Mouse (Mus musculus) limb, embryonic 13.5 days (tissue): ENCODE measurements at regions not wholly inside any gene's neighbourhood (a gene's known extent, or its start where the extent isn't known, plus 50 kb on each side); places are given as distances from the start of the nearest gene placed in this dataset.

Experiments
- ATAC-seq: fragments of 200-750 bp; cut with Nextera tagmentation; 2 replicates; pipeline ENCODE4 v1.8.0; 2017; ENCODE audit warnings: low read depth, moderate number of reproducible peaks, moderate TSS enrichment; ENCODE audit not compliant: low FRiP score
- H3K27ac ChIP-seq: fragments of 300-500 bp; sonication (generic); 2 replicates; pipeline ENCODE4 v1.5.1; 2015; ENCODE audit warnings: inconsistent platforms, mild to moderate bottlenecking, moderate library complexity
- H3K27me3 ChIP-seq: fragments of 300-500 bp; sonication (generic); 2 replicates; pipeline ENCODE4 v1.6.1; 2015; ENCODE audit warnings: mild to moderate bottlenecking, inconsistent platforms
- H3K36me3 ChIP-seq: fragments of 300-500 bp; sonication (generic); 2 replicates; pipeline ENCODE4 v1.6.1; 2015; ENCODE audit warnings: inconsistent platforms, mild to moderate bottlenecking, moderate library complexity
- H3K4me1 ChIP-seq: fragments of 300-500 bp; sonication (generic); 2 replicates; pipeline ENCODE4 v1.6.1; 2015; ENCODE audit warnings: inconsistent platforms
- H3K4me2 ChIP-seq: fragments of 300-500 bp; sonication (generic); replicated peaks from 2 replicates; pipeline ENCODE4 v1.6.1; 2015; ENCODE audit warnings: inconsistent platforms, mild to moderate bottlenecking, moderate library complexity
- H3K4me3 ChIP-seq: fragments of 300-500 bp; sonication (generic); 2 replicates; pipeline ENCODE4 v1.5.1; 2015; ENCODE audit warnings: moderate library complexity, mild to moderate bottlenecking, inconsistent platforms
- H3K9ac ChIP-seq: fragments of 300-500 bp; sonication (generic); 2 replicates; pipeline ENCODE4 v1.6.1; 2015; ENCODE audit warnings: mild to moderate bottlenecking, inconsistent platforms
- H3K9me3 ChIP-seq: fragments of 300-500 bp; sonication (generic); 2 replicates; pipeline ENCODE4 v1.6.1; 2016; ENCODE audit warnings: inconsistent platforms
- WGBS: fragments of 180-500 bp; shearing (Covaris S2); methylation state at CpG from one replicate; pipeline ENCODE4 v1.1.7; 2015; 5-methylcytosine and 5-hydroxymethylcytosine counted together

DNA sequence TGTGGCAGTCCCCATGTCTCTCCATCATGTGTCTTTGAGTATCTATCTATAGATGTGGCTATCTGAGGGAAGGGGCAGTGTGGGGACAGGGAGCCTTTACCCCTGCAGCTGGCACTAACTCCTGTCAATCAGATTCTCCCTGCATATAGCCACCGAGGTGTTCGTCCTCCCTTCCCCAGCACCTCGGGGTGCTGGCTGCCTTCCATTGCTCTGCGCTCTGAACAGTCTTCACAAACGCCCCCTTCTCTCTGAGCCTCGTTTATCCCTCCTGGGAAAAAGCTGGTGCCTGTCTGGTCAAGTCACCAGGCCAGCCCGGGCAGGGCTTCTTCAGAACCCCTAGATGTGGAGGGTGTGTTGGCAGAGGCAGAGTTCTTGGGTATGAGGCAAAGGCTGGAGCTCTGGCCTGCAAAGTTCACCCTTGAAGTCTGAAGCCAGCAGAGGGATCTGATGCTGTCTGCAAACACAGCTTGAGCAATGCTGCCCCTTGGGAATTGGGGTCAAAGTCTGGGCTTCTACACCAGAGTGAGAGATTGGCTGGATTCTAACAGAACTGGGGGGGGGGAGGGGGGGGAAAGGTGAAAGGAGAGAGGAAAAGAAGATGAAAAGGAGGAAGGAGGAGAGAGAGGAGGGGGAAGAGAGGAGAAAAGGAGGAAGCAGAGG, 175.5 kb upstream of the Igsf21 start:
- Histone ChIP-seq H3K4me2 (no peak overlapping the region), H3K36me3 (no peaks in the 10 kb centered on the region), H3K9me3 (no peaks in the 10 kb centered on the region), H3K27ac (no peak overlapping the region), H3K9ac (no peak overlapping the region), H3K4me3 (no peak overlapping the region), H3K27me3 (no peaks in the 10 kb centered on the region), H3K4me1 (no peaks in the 10 kb centered on the region)
- ATAC-seq: no peak
- WGBS: 73% methylated on average over 7 of the region's 7 CpGs

DNA sequence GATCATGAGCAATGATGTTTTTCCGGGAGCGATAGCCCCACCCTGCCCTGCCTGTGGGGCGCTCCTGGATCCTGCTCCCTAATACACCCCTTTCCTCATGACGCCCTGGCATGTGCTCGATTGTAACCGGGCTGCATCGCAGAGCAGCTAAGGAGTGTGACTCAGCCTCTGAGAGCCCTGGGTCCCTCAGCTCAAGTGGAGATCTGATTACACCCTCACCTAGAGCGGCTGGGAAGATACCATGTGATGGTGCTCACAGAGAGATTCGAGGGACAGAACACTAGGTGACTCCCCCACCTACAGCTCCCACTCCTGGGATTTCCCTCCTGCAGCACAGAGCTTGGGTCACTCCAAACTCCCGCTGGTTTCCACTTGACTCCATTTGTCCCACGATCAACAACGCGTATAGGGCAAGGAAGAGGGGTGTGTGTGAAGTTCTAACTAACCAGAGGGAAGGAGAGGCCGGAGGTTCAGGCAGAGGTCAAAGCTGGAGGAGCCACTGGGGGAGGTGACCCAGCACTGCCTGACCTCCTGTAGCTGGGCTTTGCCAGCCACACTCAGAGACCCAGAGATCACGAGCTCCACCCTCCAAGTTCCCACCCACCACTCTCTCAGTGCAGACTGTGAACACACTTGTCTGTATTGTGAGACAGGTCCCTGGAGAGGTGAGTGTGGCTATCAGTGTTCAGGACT, 173.3 kb upstream of the Igsf21 start:
- Histone ChIP-seq H3K4me2 (no peak overlapping the region), H3K27me3 (no peaks in the 10 kb centered on the region), H3K4me1 (no peaks in the 10 kb centered on the region), H3K36me3 (no peaks in the 10 kb centered on the region), H3K9me3 (no peaks in the 10 kb centered on the region), H3K4me3 (no peak overlapping the region), H3K9ac (no peak overlapping the region), H3K27ac (no peak overlapping the region)
- ATAC-seq: no peak
- 45% methylated on average over 15 of the region's 15 CpGs for WGBS

DNA sequence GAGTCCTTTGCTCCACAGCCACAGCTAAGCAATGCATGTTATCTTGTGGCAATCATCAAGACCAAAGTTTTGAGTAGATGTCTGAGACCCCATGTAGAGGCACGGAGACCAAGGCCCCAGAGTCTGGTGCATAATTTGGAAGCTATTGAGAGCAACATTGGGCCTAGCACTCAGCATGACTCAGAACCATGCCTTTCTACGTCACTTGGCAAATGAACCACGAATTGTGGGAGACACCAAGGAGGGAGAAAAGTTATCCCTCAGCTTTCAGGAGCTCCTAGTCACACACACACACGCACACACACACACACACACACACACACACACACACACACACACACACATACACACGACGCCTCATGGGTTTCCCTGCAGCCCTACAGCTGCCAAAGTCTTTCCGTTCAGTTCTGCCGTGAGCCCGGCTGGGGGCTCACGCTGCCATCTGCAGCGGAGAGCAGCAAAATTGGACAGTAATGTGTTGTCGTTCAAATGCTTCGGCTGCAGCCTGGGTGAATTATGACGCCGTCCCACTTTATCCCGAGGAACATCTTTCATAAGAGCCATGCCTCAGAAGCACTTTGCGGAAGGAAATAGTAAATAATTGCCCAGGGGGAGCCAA, 165.8 kb upstream of the Igsf21 start:
- no peak overlapping the region for H3K9ac ChIP-seq
- no peaks in the 10 kb centered on the region for H3K27me3 ChIP-seq
- no peaks in the 10 kb centered on the region for H3K9me3 ChIP-seq
- no peak overlapping the region for H3K4me2 ChIP-seq
- H3K36me3 ChIP-seq: no peaks in the 10 kb centered on the region
- no peak for ATAC-seq
- WGBS: 75% methylated on average over 17 of the region's 17 CpGs
- H3K4me1 ChIP-seq: no peaks in the 10 kb centered on the region
- H3K4me3 ChIP-seq: no peak overlapping the region
- H3K27ac ChIP-seq: no peak overlapping the region

DNA sequence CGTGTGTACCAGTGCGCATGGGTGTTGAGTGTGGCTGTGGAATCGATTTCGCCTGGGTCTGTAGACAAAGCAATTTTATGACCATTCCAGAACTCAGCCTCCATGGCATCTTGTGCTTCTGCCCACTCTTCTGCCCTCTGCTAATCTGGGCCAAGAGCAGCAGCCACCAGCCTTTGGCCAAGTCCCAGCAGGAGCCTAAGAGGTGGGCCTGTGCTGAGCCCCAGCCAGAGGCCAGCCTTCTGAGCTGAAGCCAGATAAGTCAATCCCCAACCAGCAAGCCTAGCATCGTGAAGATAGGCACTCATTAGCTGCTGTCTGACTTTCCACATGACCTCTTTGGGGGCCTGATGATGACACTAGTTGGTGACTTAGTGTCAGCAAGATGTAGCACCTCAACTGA, 161.9 kb upstream of the Igsf21 start:
- H3K27ac ChIP-seq: no peak overlapping the region
- no peaks in the 10 kb centered on the region for H3K4me1 ChIP-seq
- H3K4me3 ChIP-seq: no peak overlapping the region
- no peaks in the 10 kb centered on the region for H3K9me3 ChIP-seq
- H3K27me3 ChIP-seq: no peaks in the 10 kb centered on the region
- WGBS: 97% methylated on average over 5 of the region's 5 CpGs
- no peaks in the 10 kb centered on the region for H3K36me3 ChIP-seq
- ATAC-seq: no peak
- no peak overlapping the region for H3K4me2 ChIP-seq
- H3K9ac ChIP-seq: no peak overlapping the region

DNA sequence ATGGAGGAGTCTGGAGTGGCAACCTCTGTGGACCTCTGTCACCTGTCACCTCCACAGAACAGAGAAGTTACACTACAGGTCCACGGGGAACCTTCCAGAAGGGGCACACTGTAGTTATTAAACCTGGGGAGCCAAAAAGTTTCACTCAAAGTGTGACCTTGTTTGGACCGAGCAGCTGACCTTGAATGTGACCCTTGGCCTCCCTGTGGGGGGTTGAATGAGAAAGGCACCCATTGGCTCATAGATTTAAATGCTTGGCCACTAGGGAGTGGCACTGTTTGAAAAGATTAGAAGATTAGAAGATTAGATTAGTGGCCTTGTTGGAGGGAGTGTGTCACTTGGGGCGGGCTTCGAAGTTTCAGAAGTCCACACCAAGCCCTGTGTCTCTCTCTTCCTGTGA, 160.3 kb upstream of the Igsf21 start:
- H3K4me2 ChIP-seq: no peak overlapping the region
- no peaks in the 10 kb centered on the region for H3K27me3 ChIP-seq
- no peak overlapping the region for H3K9ac ChIP-seq
- no peak for ATAC-seq
- no peaks in the 10 kb centered on the region for H3K4me1 ChIP-seq
- 75% methylated on average over 4 of the region's 4 CpGs for WGBS
- H3K9me3 ChIP-seq: no peaks in the 10 kb centered on the region
- no peak overlapping the region for H3K4me3 ChIP-seq
- H3K27ac ChIP-seq: no peak overlapping the region
- no peaks in the 10 kb centered on the region for H3K36me3 ChIP-seq

DNA sequence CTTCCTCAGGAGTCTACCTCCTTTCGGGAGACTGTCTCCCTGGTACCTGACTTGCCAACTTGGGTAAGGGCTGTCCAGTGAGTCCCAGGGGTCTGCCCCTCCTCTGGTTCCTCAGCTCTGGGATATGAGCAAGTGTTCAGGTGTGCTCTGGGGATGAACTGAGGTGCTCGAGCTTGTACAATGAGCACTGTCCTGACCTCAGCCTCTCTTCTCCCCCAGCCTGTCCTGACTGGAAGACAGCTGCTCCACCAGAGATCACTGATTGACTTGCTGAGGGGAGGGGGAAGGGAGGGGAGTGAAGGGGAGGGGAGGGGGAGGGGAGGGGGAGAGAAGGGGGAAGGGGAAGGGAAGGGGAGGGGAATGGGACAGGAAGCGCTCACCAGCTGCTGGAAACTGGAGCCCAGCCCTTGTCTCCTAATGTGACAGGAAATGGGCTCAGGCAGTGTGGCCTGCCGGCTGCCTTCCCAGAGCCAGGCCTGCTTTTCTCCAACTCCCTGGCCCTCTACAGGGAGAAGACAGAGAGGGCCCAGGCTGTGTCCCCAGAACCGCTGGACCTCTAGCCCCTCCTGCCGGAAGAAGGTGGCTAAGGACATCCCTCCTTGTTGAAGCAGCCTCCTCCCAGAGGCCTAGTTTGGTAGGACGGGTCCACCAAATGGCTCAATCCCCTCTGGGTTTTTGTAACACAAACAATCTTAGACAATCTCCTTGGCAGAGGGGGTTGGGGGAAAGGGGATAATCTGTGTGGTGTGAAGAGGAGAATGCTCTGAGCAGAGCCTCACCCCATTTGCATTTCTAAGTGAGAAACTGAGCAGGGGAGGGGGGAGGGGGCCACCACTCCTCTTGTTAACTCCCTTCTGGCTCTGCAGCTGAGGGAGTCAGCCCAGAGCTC, 159.7 kb upstream of the Igsf21 start:
- Histone ChIP-seq H3K27ac (no peak overlapping the region), H3K9ac (no peak overlapping the region)
- 16% methylated on average over 7 of the region's 7 CpGs for WGBS

DNA sequence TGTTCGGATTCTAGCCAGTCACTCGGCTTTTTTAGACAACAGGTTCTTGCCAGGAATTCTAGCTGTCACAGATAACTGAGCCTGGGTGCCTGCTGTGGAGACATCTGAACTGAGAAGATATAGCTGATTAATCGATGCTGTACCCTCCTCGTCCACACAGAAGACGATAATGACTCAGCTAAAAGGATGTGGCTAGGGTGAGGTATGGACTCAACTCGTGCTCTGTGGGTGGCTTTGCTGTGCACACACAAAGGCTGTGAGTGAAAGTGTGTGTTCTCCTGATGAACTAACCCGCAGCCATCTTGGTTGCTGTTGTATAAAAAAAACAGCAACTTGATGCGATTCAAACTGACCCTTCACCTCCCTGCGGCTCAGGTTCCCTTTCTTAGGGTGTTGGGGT, 158.8 kb upstream of the Igsf21 start:
- H3K36me3 ChIP-seq: no peaks in the 10 kb centered on the region
- no peak overlapping the region for H3K4me3 ChIP-seq
- H3K9me3 ChIP-seq: no peaks in the 10 kb centered on the region
- H3K9ac ChIP-seq: no peak overlapping the region
- no peaks in the 10 kb centered on the region for H3K4me1 ChIP-seq
- no peak overlapping the region for H3K4me2 ChIP-seq
- WGBS: 81% methylated on average over 9 of the region's 9 CpGs
- H3K27me3 ChIP-seq: no peaks in the 10 kb centered on the region
- no peak overlapping the region for H3K27ac ChIP-seq
- ATAC-seq: no peak

More for the DNA sequence above, 159.7 kb upstream of the Igsf21 start:
- no peaks in the 10 kb centered on the region for H3K27me3 ChIP-seq
- H3K4me1 ChIP-seq: no peaks in the 10 kb centered on the region
- no peak overlapping the region for H3K4me3 ChIP-seq
- no peaks in the 10 kb centered on the region for H3K36me3 ChIP-seq
- H3K4me2 ChIP-seq: no peak overlapping the region
- ATAC-seq: 0 out of 2 replicates have a peak, but pooled peaks have one; percentile 44
- no peaks in the 10 kb centered on the region for H3K9me3 ChIP-seq

DNA sequence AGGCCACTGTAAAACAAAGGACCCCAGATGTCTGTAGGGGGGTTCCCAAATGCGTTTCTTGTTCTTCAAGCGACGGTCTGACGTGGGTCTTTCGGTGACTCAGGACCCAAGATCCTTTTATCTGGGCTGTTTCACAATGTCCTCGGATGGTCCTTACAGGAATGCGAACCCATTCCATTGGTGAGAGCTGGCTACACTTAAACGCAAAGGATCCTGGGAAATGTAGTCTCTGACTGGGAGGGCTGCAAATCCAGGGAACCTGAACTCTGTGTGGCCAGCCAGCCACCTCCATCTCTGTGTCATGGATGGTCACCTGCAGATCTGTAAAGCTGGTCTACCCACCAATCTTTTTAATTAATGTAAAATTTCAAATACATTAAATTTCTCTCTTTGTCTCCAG, 156.5 kb upstream of the Igsf21 start:
- ATAC-seq: no peak
- Histone ChIP-seq H3K9me3 (no peaks in the 10 kb centered on the region), H3K4me1 (no peaks in the 10 kb centered on the region), H3K9ac (no peak overlapping the region), H3K4me3 (no peak overlapping the region), H3K27me3 (no peaks in the 10 kb centered on the region), H3K27ac (no peak overlapping the region), H3K4me2 (no peak overlapping the region), H3K36me3 (no peaks in the 10 kb centered on the region)
- WGBS: 44% methylated on average over 8 of the region's 8 CpGs

DNA sequence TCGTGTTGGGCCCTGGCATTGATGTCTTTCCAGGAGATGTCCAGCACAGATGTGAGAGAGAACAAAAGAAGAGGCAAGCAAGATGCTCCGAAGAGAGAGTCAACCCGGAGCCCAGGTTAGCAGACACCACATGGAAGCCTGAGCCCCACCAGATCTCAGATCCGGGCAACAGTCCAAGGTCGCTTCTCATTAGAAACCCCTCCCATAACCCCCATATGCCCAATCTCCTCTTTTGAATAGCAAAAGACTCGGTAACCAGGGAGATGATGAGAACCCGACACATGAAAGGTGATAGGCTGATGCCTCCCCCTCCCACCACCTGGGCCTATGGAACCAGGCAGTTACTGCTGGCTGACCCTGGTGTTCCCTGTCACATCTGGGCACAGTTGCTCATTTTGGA, 155.7 kb upstream of the Igsf21 start:
- ATAC-seq: no peak
- Histone ChIP-seq H3K36me3 (no peaks in the 10 kb centered on the region), H3K4me1 (no peaks in the 10 kb centered on the region), H3K9ac (no peak overlapping the region), H3K4me3 (no peak overlapping the region), H3K27me3 (no peaks in the 10 kb centered on the region), H3K27ac (no peak overlapping the region), H3K4me2 (no peak overlapping the region), H3K9me3 (no peaks in the 10 kb centered on the region)
- 69% methylated on average over 7 of the region's 7 CpGs for WGBS

DNA sequence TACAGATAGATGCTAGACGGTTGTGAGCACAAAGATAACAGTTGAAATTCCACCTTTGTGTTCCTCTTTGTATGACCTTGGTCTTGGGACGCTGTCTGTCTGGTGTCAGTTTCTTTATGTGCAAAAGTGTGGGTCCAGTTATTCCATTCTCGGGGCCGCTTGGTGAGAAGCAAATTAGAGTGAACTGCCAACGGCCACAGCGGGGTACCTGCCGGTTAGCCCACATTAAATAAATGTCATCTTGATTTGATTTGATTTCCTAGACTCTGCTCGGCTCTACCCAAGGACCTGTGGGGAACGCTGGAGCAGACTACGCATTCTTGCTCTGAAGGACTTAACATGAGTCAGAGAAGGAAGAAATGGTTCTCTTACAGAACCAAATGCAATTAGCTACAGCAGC, 155.0 kb upstream of the Igsf21 start:
- no peak overlapping the region for H3K4me2 ChIP-seq
- no peak for ATAC-seq
- H3K27ac ChIP-seq: no peak overlapping the region
- 72% methylated on average over 10 of the region's 10 CpGs for WGBS
- no peaks in the 10 kb centered on the region for H3K9me3 ChIP-seq
- H3K4me1 ChIP-seq: no peaks in the 10 kb centered on the region
- H3K27me3 ChIP-seq: no peaks in the 10 kb centered on the region
- no peaks in the 10 kb centered on the region for H3K36me3 ChIP-seq
- H3K4me3 ChIP-seq: no peak overlapping the region
- no peak overlapping the region for H3K9ac ChIP-seq

DNA sequence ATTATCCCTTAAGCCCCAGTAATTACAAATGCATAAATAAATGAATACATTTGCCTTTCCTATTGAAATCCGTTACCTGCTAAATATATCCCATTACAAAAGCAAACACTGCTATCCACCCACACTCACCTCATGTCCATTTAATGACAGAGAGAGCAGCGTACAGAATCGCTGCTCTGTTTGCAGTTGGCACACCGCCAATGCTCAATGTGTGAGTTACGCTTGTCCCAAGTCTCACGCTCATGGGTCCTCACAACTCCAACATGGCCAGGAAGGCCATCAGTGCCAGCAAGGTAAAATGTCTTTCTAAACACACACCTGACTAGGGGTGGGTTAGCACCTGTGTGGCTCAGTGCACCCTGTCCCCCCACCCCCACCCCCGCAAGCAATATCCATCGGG, 150.0 kb upstream of the Igsf21 start:
- Histone ChIP-seq H3K9me3 (no peaks in the 10 kb centered on the region), H3K4me2 (no peak overlapping the region), H3K4me1 (no peaks in the 10 kb centered on the region), H3K27me3 (peaks cover 5% of the 10 kb centered on the region; the same call in 1 of the 2 replicates), H3K9ac (no peak overlapping the region), H3K36me3 (no peaks in the 10 kb centered on the region), H3K4me3 (no peak overlapping the region), H3K27ac (no peak overlapping the region)
- 72% methylated on average over 8 of the region's 8 CpGs for WGBS
- no peak for ATAC-seq

DNA sequence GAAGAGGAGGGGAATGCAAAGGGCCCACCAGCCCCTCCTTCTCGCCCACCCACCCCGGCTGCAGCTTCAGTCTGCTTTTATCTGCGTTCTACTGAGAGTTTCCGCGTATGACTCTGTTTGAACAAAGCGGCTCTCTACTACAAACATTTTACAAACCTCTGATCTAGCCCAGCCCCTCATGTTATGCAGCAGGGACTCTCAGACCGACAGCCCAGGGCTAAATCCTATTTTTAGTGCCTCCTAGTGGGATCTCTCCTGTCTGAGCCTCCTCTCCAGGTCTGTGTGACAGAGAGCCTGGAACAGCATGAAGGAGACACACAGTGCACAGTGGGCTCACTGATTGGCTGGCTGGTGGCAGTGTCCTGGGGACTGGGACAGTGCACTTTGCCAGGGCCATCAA, 145.7 kb upstream of the Igsf21 start:
- Histone ChIP-seq H3K9me3 (no peaks in the 10 kb centered on the region), H3K4me3 (no peak overlapping the region), H3K4me1 (no peaks in the 10 kb centered on the region), H3K27me3 (peaks cover 8% of the 10 kb centered on the region; the same call in 1 of the 2 replicates), H3K27ac (no peak overlapping the region), H3K36me3 (no peaks in the 10 kb centered on the region), H3K4me2 (no peak overlapping the region), H3K9ac (no peak overlapping the region)
- 63% methylated on average over 7 of the region's 7 CpGs for WGBS
- ATAC-seq: no peak
